In the genomic region with DNA sequence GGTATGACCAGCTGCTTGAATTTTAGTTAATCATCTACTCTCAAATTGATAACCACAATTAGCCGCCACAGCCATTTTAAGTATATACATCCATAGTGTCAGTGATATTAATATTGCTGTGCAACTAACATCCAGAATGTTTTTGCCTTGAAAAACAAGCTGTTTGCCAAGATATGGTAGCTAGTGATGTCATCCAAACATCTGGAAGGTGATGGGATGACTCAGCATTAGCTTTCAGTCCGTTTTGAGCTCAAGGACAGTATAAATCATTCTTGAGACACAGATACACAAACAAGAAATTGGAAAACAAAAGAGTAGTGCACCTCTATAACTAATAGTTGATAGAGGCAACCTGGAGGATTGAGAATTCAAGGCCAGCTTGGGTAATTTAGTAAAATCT, we compare ENCODE assay signal across 18 mouse cellular contexts.
DNase-seq lines count a peak whose midpoint lies in the region; ATAC-seq and TF ChIP-seq lines count a peak whose summit lies in the region.
"Had no signal": no experiment of that assay in that cellular context is flagged by ENCODE, and none has a peak within 500 bp of the region (broad histone marks: within the 10 kb centered on the region; RNA-seq: fewer than 3 reads in every experiment).

No protein-coding gene starts in this region.

- H3K4me2 ChIP-seq in liver, embryonic 12.5 days, result no peak overlapping the region
- H3K4me2 ChIP-seq in liver, embryonic 11.5 days, result no peak overlapping the region
- H3K4me2 ChIP-seq in liver, embryonic 14.5 days (ENCODE audit: low read depth), result no peak overlapping the region
- no peak overlapping the region for H3K4me2 ChIP-seq in forebrain, embryonic 15.5 days (replicated peaks)
- H3K4me2 ChIP-seq: heart, embryonic 13.5 days; hindbrain, embryonic 12.5 days; hindbrain, embryonic 15.5 days had no signal

- H3K9me3 ChIP-seq in liver, embryonic 12.5 days (replicated peaks), result no peaks in the 10 kb centered on the region
- no peaks in the 10 kb centered on the region for H3K9me3 ChIP-seq in liver, embryonic 11.5 days (ENCODE audit: control insufficient read depth, low read length)
- H3K9me3 ChIP-seq in G1E (replicated peaks), result no peaks in the 10 kb centered on the region
- no peaks in the 10 kb centered on the region for H3K9me3 ChIP-seq in liver, embryonic 14.5 days (ENCODE audit: control insufficient read depth, low read length)
- no peaks in the 10 kb centered on the region for H3K9me3 ChIP-seq in forebrain, embryonic 15.5 days
- H3K9me3 ChIP-seq: forebrain, embryonic 10.5 days; heart, embryonic 13.5 days; hindbrain, embryonic 12.5 days; hindbrain, embryonic 15.5 days had no signal

- peak; percentile 63 for ATAC-seq in liver, embryonic 12.5 days
- ATAC-seq in liver, embryonic 11.5 days (replicated peaks; ENCODE audit: low FRiP score), result no peak
- peak; percentile 57 for ATAC-seq in G1E (ENCODE audit: extremely low read depth, insufficient number of reproducible peaks, low FRiP score, poor library complexity, severe bottlenecking)
- peak; percentile 13; the same call in 1 of the 2 replicates for ATAC-seq in liver, embryonic 14.5 days (ENCODE audit: insufficient read depth)
- ATAC-seq in forebrain, embryonic 15.5 days (replicated peaks), result no peak
- ATAC-seq: forebrain, embryonic 14.5 days had no signal

- H3K4me3 ChIP-seq in liver, embryonic 12.5 days, result no peak overlapping the region
- no peak overlapping the region for H3K4me3 ChIP-seq in liver, embryonic 11.5 days (ENCODE audit: low read depth, low read length)
- no peak overlapping the region for H3K4me3 ChIP-seq in G1E (ENCODE audit: low read depth, low read length)
- H3K4me3 ChIP-seq in liver, embryonic 14.5 days (ENCODE audit: insufficient read depth in 1 of 2, low read depth in 2 of 2, low read length in 2 of 2), result no peak overlapping the region
- no peak overlapping the region for H3K4me3 ChIP-seq in forebrain, embryonic 15.5 days
- H3K4me3 ChIP-seq: forebrain, embryonic 10.5 days; heart, embryonic 13.5 days; hindbrain, embryonic 12.5 days; hindbrain, embryonic 15.5 days had no signal

- H3K4me1 ChIP-seq in liver, embryonic 12.5 days, result no peaks in the 10 kb centered on the region
- no peaks in the 10 kb centered on the region for H3K4me1 ChIP-seq in liver, embryonic 11.5 days (replicated peaks; ENCODE audit: control insufficient read depth, insufficient read depth, low read length)
- H3K4me1 ChIP-seq in G1E (ENCODE audit: insufficient read depth, low read depth, low read length), result no peaks in the 10 kb centered on the region
- H3K4me1 ChIP-seq in liver, embryonic 14.5 days (replicated peaks; ENCODE audit: control insufficient read depth in 2 of 2, insufficient read depth in 2 of 2, low read length in 1 of 2), result no peaks in the 10 kb centered on the region
- H3K4me1 ChIP-seq in forebrain, embryonic 15.5 days, result no peaks in the 10 kb centered on the region
- H3K4me1 ChIP-seq: forebrain, embryonic 10.5 days; heart, embryonic 13.5 days; hindbrain, embryonic 12.5 days; hindbrain, embryonic 15.5 days had no signal

- no peak for TF ChIP-seq EP300 in liver, embryonic 14.5 days (IDR thresholded peaks at IDR 0.05; ENCODE audit: low read depth)

- no peak overlapping the region for H3K27ac ChIP-seq in liver, embryonic 12.5 days
- no peak overlapping the region for H3K27ac ChIP-seq in liver, embryonic 11.5 days (ENCODE audit: low read depth, low read length)
- H3K27ac ChIP-seq in liver, embryonic 14.5 days, result no peak overlapping the region
- no peak overlapping the region for H3K27ac ChIP-seq in forebrain, embryonic 15.5 days (replicated peaks)
- H3K27ac ChIP-seq: forebrain, embryonic 10.5 days; heart, embryonic 13.5 days; hindbrain, embryonic 12.5 days; hindbrain, embryonic 15.5 days had no signal

- no peak for DNase-seq in liver, embryonic 11.5 days (ENCODE audit: low spot score)
- no peak for DNase-seq in G1E (ENCODE audit: low spot score)
- DNase-seq in liver, embryonic 14.5 days (ENCODE audit: low read depth in 3 of 3, low spot score in 3 of 3), result peak in 1 of 3 experiments; percentile 1
- DNase-seq in yolk sac, embryonic 10.5 days (ENCODE audit: low spot score), result no peak
- DNase-seq: adrenal gland, adult 8-10 months; adrenal gland, postnatal 36 days; cerebellum, adult 18-20 months; cerebellum, adult 9-10 months; cerebellum, postnatal 14 days; gastrocnemius, postnatal 25 days; heart, adult 18-20 months had no signal

- TF ChIP-seq CTCF in G1E (IDR thresholded peaks at IDR 0.05; ENCODE audit: low read depth, low read length), result no peak
- TF ChIP-seq CTCF in liver, embryonic 14.5 days (IDR thresholded peaks at IDR 0.05; ENCODE audit: low read depth), result no peak

- H3K36me3 ChIP-seq in liver, embryonic 12.5 days, result no peaks in the 10 kb centered on the region
- H3K36me3 ChIP-seq in liver, embryonic 11.5 days (ENCODE audit: control insufficient read depth, insufficient read depth, low read length), result no peaks in the 10 kb centered on the region
- H3K36me3 ChIP-seq in G1E (replicated peaks), result no peaks in the 10 kb centered on the region
- H3K36me3 ChIP-seq in liver, embryonic 14.5 days (replicated peaks; ENCODE audit: control insufficient read depth, insufficient read depth, low read depth), result no peaks in the 10 kb centered on the region
- no peaks in the 10 kb centered on the region for H3K36me3 ChIP-seq in forebrain, embryonic 15.5 days
- H3K36me3 ChIP-seq: forebrain, embryonic 10.5 days; heart, embryonic 13.5 days; hindbrain, embryonic 12.5 days; hindbrain, embryonic 15.5 days had no signal

- H3K9ac ChIP-seq in liver, embryonic 12.5 days, result no peak overlapping the region
- H3K9ac ChIP-seq in liver, embryonic 11.5 days (ENCODE audit: low read depth, low read length), result no peak overlapping the region
- H3K9ac ChIP-seq in liver, embryonic 14.5 days (replicated peaks), result no peak overlapping the region
- no peak overlapping the region for H3K9ac ChIP-seq in forebrain, embryonic 15.5 days (replicated peaks)
- H3K9ac ChIP-seq: heart, embryonic 13.5 days; hindbrain, embryonic 12.5 days; hindbrain, embryonic 15.5 days had no signal

- no peaks in the 10 kb centered on the region for H3K27me3 ChIP-seq in liver, embryonic 12.5 days (replicated peaks)
- H3K27me3 ChIP-seq in liver, embryonic 11.5 days (replicated peaks; ENCODE audit: control insufficient read depth, insufficient read depth, low read length), result no peaks in the 10 kb centered on the region
- H3K27me3 ChIP-seq in G1E (ENCODE audit: insufficient read depth, low read length), result no peaks in the 10 kb centered on the region
- H3K27me3 ChIP-seq in liver, embryonic 14.5 days (ENCODE audit: control insufficient read depth, insufficient read depth, low read length), result no peaks in the 10 kb centered on the region
- no peaks in the 10 kb centered on the region for H3K27me3 ChIP-seq in forebrain, embryonic 15.5 days
- H3K27me3 ChIP-seq: heart, embryonic 13.5 days; hindbrain, embryonic 12.5 days; hindbrain, embryonic 15.5 days had no signal

- WGBS in liver, embryonic 12.5 days (ENCODE audit: insufficient replicate concordance), result 38% methylated on average over 2 of the region's 2 CpGs
- 62% methylated on average over 2 of the region's 2 CpGs for WGBS in liver, embryonic 11.5 days
- 38% methylated on average over 2 of the region's 2 CpGs for WGBS in liver, embryonic 14.5 days (ENCODE audit: insufficient replicate concordance)
- 73% methylated on average over 2 of the region's 2 CpGs for WGBS in forebrain, embryonic 15.5 days

Comparison
In these comparisons a context has a peak if more than half of its experiments do, and no peak if none do; other contexts are left out.
1. ATAC-seq: peak in liver, embryonic 12.5 days (single experiment), G1E (single experiment) and liver, embryonic 14.5 days (single experiment); none in liver, embryonic 11.5 days (single experiment) and forebrain, embryonic 15.5 days (single experiment).